Mouse (Mus musculus): ENCODE results near the gene Epb42. TPM values are rescaled to one million over a fixed set of nuclear protein-coding genes. Genes with fewer than 3 reads are reported as not detected.
"Not testable (repeated sequence)": the region's sequence is repeated elsewhere in the genome, so short reads cannot be mapped to it uniquely, and the experiment has no call there.

The Epb42 gene
- total RNA-seq, 2 experiments from 2014 or later, result not detected

- DNase-seq (ENCODE audit: low spot score in 2 of 2), result peak; percentile 77 to 87
Measured at GRCm38 (mm10) chr2:121007925-121008663, 28.8 kb downstream of the Epb42 start, which contains the start of gene Ccndbp1. Gene Ccndbp1 (plus strand): TSS chr2:121008403.

DNA sequence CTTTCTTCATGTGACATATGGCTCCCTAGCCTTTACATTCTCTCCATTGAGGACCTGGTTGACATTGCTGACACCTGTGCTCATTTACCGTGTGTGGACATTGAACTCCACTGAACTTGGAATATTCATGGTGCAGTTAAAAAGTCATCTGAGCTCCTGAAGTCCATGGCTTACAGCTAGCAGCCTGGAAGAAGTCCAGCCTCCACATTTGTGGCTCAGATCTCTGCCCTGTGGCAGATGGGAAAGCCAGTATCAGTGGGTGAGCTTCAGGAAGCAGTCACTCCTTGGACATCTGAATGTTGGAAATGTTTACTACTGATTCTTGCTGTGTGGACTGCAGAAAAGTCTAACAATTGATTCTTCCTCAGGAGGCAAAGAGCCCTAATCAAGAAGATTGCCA is 29.9 kb downstream of the Epb42 start:
- DNase-seq (ENCODE audit: low spot score in 2 of 2), result no peak

DNA sequence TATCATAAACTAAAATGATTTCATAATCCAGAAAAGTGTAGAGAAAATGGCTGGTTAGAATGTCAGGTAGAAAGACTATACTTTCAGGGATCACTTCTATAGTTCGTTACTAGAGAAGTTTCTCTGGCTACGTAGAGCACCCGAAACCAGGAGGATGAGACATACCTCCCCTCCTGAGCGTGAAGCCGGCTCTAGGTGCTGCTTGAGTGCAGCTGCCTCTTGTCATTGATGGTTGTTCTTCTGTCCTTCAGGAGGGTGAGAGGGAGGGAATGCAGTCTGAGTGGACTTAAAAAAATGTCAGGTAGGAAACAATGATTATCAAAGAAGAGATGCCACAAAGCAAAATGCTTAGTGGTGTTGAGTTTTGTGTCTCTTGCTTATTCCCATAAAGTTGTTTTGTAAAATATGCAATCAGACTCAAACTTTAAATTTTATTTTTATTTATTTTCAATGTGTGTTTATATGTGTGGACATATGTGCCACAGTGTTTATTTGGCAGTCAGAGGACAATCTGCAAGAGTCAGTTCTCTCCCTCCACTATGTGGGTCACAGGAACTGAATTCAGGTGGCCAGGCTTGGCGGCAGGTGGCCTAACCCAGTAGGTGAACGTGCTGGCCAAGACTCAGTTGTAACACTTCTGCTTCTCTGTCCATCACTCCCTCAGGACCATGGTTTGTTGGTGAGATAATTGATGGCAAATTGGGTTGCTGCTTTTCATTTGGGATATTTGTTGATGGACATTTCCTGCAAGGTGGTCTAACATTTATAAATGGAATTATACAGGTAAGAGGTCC is 32.7 kb downstream of the Epb42 start:
- DNase-seq (ENCODE audit: low spot score in 2 of 2), result no peak

DNA sequence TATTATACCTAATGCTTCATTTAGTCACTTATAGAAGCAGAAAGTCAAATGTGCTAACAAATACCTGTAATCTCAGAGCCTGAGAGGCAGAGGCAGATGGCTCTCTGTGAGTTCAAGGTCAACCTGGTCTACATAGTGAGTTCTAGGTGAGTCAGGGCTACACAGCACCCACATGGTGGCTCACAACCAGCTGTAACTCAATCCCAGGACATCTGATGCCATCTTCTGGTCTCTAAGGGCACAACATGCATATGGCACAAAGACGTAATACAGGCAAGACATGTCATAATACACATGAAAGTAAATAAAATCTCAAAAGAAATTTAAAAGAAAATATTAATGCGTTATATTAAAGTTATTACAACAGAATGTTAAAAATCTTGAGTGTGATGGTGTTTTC is 33.3 kb downstream of the Epb42 start:
- DNase-seq (ENCODE audit: low spot score in 2 of 2), result no peak

GRCm38 (mm10) chr2:120998863-120999262 is 38.0 kb downstream of the Epb42 start:
- no peak for DNase-seq (ENCODE audit: low spot score in 2 of 2)

- DNase-seq (ENCODE audit: low spot score in 2 of 2), result not testable (repeated sequence)
Measured at GRCm38 (mm10) chr2:120996607-120997006, 40.3 kb downstream of the Epb42 start.

DNA sequence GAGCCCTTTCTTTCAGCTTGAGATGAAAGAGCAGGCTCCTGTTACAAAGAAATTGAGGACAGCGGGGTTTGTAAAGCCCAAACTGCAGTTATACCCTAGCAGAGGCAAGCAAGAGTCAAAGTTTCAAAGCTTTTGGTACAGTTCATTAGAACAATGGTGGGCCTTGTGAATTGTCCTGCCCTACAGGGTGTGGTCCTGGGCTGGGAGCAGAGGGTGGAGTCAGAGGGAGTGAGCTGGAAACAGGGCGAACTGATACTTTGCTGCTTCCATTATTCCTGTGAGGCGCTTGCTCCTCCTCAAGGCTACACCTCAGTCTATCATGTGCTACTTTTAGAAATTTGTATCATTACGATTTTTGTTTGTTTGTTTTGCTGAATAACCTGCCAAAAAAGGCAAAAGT is 45.7 kb downstream of the Epb42 start:
- DNase-seq (ENCODE audit: low spot score in 2 of 2), result no peak

GRCm38 (mm10) chr2:120985241-120985640 is 51.6 kb downstream of the Epb42 start:
- no peak for DNase-seq (ENCODE audit: low spot score in 2 of 2)

DNA sequence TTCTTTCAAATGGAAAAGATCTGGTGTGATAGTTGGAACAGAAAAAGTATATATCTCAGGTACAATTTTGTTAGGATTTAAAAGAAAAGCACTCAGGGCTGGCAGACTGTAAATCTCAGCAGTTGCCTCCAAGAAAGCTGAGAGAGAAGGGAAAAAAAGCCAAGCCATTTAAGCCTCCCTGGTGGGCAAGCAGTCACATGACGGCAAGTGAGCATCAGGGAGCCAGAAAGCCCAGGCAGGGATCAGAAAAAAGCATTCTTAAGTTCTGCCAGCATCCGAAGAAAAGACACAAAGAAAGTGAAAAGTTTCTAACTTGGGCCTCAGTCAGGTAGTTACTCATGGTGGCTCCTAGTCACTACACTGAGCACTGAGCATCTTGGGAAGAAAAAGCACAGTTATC is 53.3 kb downstream of the Epb42 start:
- DNase-seq (ENCODE audit: low spot score in 2 of 2), result no peak

DNA sequence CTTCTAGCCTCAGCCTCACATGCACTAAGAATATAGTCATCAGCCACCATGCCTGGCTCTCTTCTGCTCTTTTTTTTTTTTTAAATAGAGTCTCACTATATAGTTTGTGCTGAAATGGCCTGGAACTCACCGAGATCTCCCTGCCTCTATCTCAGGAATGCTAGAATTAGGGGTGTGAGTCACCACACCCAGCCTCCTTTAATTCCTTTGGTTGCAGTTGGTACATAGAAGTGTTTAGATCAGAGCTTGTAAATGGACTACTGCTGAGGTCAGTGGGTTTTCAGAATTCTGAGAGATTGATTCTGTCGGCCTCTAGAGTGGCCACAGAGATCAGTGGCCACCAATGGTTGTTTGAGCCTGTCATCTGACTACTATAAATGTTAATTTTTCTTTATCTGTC is 56.0 kb downstream of the Epb42 start:
- DNase-seq (ENCODE audit: low spot score in 2 of 2), result no peak

- no peak for DNase-seq (ENCODE audit: low spot score in 2 of 2)
Measured at GRCm38 (mm10) chr2:120979819-120980218, 57.1 kb downstream of the Epb42 start.

DNA sequence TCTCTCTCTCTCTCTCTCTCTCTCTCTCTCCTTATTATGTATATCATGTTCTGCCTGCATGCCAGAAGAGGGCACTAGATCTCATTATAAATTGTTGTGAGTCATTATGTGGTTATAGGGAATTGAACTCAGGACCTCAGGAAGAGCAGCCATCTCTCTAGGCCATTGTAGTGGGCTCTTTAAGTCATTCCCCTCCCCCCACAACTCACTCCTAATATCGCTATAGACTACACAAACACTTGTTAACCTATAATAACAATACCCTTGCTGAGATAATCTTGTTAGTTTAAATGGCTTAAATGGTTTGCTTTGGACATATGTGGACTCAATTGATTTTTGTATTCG is 58.2 kb downstream of the Epb42 start:
- no peak for DNase-seq (ENCODE audit: low spot score in 2 of 2)

- no peak for DNase-seq (ENCODE audit: low spot score in 2 of 2)
Measured at GRCm38 (mm10) chr2:120977926-120978692, 58.8 kb downstream of the Epb42 start.

- peak; percentile 68 to 74 for DNase-seq (ENCODE audit: low spot score in 2 of 2)
Measured at GRCm38 (mm10) chr2:120976990-120977925, 59.6 kb downstream of the Epb42 start, which contains the start of gene Tmem62. Gene Tmem62 (plus strand): TSS chr2:120977017.

DNA sequence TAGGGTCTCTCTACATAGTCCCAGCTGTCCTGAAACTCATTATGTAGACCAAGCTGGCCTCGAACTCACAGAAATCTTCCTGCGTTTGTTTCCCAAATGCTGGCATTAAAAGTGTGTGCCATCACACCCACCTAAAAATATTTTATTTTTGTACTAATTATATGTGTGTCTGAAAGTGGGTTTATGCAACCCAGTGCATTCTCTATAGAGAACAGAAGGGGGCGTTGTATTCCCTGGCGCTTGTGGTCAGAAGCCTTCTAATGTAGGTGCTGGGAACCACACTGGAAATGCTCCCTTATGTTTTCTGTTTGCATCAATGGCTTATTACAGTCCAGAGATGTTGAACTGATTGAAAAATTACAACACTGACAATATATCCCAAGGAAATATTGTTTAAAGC is 60.6 kb downstream of the Epb42 start:
- DNase-seq (ENCODE audit: low spot score in 2 of 2), result peak in 1 of 2 experiments; percentile 15

- DNase-seq (ENCODE audit: low spot score in 2 of 2), result no peak
Measured at GRCm38 (mm10) chr2:120972964-120973363, 63.9 kb downstream of the Epb42 start.

GRCm38 (mm10) chr2:120972257-120972656 is 64.6 kb downstream of the Epb42 start:
- DNase-seq (ENCODE audit: low spot score in 2 of 2), result not testable (repeated sequence)

DNA sequence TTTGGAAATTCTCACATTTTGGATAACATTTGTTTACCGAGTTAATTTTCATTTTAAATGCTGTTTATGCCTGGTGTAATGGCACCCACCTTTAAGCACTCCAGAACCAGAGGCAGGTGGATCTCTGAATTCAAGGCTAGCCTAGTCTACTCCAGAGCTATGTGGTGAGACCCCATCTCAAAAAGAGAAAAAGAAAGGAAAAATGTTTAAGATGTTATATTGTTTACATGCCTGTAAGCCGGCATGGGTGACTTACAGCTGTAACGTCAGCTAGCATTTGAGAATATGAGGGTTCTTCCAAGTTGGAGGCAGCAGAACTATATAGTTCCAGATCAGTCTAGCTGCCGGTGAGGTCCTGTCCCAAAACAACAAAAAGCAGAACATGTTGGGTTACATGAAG is 65.1 kb downstream of the Epb42 start:
- DNase-seq (ENCODE audit: low spot score in 2 of 2), result no peak

- peak; percentile 80 to 86 for DNase-seq (ENCODE audit: low spot score in 2 of 2)
Measured at GRCm38 (mm10) chr2:120970559-120971080, 66.3 kb downstream of the Epb42 start, which contains the start of gene Ubr1. Gene Ubr1 (minus strand): TSS chr2:120970715.

GRCm38 (mm10) chr2:120970045-120970539 is 66.8 kb downstream of the Epb42 start:
- DNase-seq (ENCODE audit: low spot score in 2 of 2), result no peak
